Mouse (Mus musculus) forebrain, embryonic 14.5 days (tissue): ENCODE measurements around the gene Zkscan17. TPM values are rescaled to one million over a fixed set of nuclear protein-coding genes. Genes with fewer than 3 reads are reported as not detected.

Experiments used
- ATAC-seq: fragments of 200-750 bp; cut with Nextera tagmentation; 2 replicates; pipeline ENCODE4 v1.8.0; 2017; ENCODE audit warnings: mild to moderate bottlenecking, moderate library complexity
- DNase-seq: peaks from one replicate; pipeline ENCODE4 v3.0.0-alpha.2; 2015; ENCODE audit warnings: low spot score
- H3K27ac ChIP-seq: fragments of 300-500 bp; sonication (generic); 2 replicates; pipeline ENCODE4 v1.5.1; 2014; ENCODE audit warnings: low read depth, mild to moderate bottlenecking, control low read depth, low read length, moderate library complexity
- H3K27me3 ChIP-seq: fragments of 300-500 bp; sonication (generic); replicated peaks from 2 replicates; pipeline ENCODE4 v1.6.1; 2014; ENCODE audit warnings: low read length, control low read depth, mixed read lengths; ENCODE audit not compliant: control insufficient read depth, insufficient read depth
- H3K36me3 ChIP-seq: fragments of 300-500 bp; sonication (generic); 2 replicates; pipeline ENCODE4 v1.6.1; 2014; ENCODE audit warnings: low read length, control low read depth; ENCODE audit not compliant: control insufficient read depth, insufficient read depth
- H3K4me1 ChIP-seq: fragments of 300-500 bp; sonication (generic); 2 replicates; pipeline ENCODE4 v1.6.1; 2014; ENCODE audit warnings: antibody characterized with exemption, low read length, control low read depth; ENCODE audit not compliant: control insufficient read depth, insufficient read depth
- H3K4me2 ChIP-seq: fragments of 300-500 bp; sonication (generic); 2 replicates; pipeline ENCODE4 v1.6.1; 2014; ENCODE audit warnings: mild to moderate bottlenecking, control low read depth, low read length
- H3K4me3 ChIP-seq: fragments of 300-500 bp; sonication (generic); 2 replicates; pipeline ENCODE4 v1.5.1; 2014; ENCODE audit warnings: low read depth, low read length, control low read depth
- H3K9ac ChIP-seq: fragments of 300-500 bp; sonication (generic); 2 replicates; pipeline ENCODE4 v1.6.1; 2014; ENCODE audit warnings: mild to moderate bottlenecking, low read length, control low read depth, moderate library complexity
- H3K9me3 ChIP-seq: fragments of 300-500 bp; sonication (generic); replicated peaks from 2 replicates; pipeline ENCODE4 v1.6.1; 2016; ENCODE audit warnings: low read length, control low read depth, mixed read lengths; ENCODE audit not compliant: control insufficient read depth
- WGBS: fragments of 180-500 bp; shearing (Covaris S2); extraction: QIAGEN DNeasy Blood & Tissue Kit; methylation state at CpG from one replicate; pipeline ENCODE4 v1.1.7; 2014; 5-methylcytosine and 5-hydroxymethylcytosine counted together
- polyA plus RNA-seq: library from polyadenylated mRNA; unstranded; fragments of >200 nt; fragmentation: Nextera tagmentation; extraction: Ambion mirVana; gene quantifications from 2 replicates; pipeline ENCODE4 v1.2.1, GENCODE M21; 2014

Gene Zkscan17
- polyA plus RNA-seq, 1 experiment from 2014 or later = 11.4 TPM

GRCm38 (mm10) chr11:59456891-59457290, 69.7 kb downstream of the Zkscan17 start:
- WGBS = 87% methylated on average over 2 of the region's 2 CpGs
- H3K36me3 ChIP-seq = peaks cover 62% of the 10 kb centered on the region

GRCm38 (mm10) chr11:59456346-59456745, 70.2 kb downstream of the Zkscan17 start:
- 93% methylated on average over 2 of the region's 2 CpGs for WGBS
- no peaks in the 10 kb centered on the region for H3K27me3 ChIP-seq
- H3K4me1 ChIP-seq = no peaks in the 10 kb centered on the region
- no peak for ATAC-seq
- no peaks in the 10 kb centered on the region for H3K9me3 ChIP-seq
- no peak overlapping the region for H3K4me3 ChIP-seq
- H3K36me3 ChIP-seq = peaks cover 61% of the 10 kb centered on the region
- no peak overlapping the region for H3K27ac ChIP-seq
- DNase-seq = no peak
- no peak overlapping the region for H3K4me2 ChIP-seq
- no peak overlapping the region for H3K9ac ChIP-seq

More at GRCm38 (mm10) chr11:59456891-59457290, 69.7 kb downstream of the Zkscan17 start:
- Histone ChIP-seq H3K4me1 (no peaks in the 10 kb centered on the region), H3K4me3 (no peak overlapping the region), H3K27me3 (no peaks in the 10 kb centered on the region), H3K9me3 (no peaks in the 10 kb centered on the region), H3K4me2 (no peak overlapping the region), H3K9ac (no peak overlapping the region), H3K27ac (no peak overlapping the region)
- ATAC-seq (no peak), DNase-seq (no peak)

GRCm38 (mm10) chr11:59451086-59451485, 75.5 kb downstream of the Zkscan17 start, which contains the start of gene Snap47:
Snap47 (minus strand) TSS chr11:59451186.
- DNase-seq (no peak), ATAC-seq (no peak)
- no peaks in the 10 kb centered on the region for H3K27me3 ChIP-seq
- WGBS = 88% methylated on average over 4 of the region's 4 CpGs
- H3K9me3 ChIP-seq = no peaks in the 10 kb centered on the region
- peak within 1 kb of the TSS; percentile 93 for H3K4me2 ChIP-seq
- H3K4me1 ChIP-seq = peaks cover 15% of the 10 kb centered on the region
- H3K9ac ChIP-seq = peak within 1 kb of the TSS; percentile 80
- peak within 1 kb of the TSS; percentile 82 for H3K4me3 ChIP-seq
- peak within 1 kb of the TSS; percentile 75 for H3K27ac ChIP-seq
- peaks cover 32% of the 10 kb centered on the region for H3K36me3 ChIP-seq

GRCm38 (mm10) chr11:59450230-59450771, 76.2 kb downstream of the Zkscan17 start:
- H3K36me3 ChIP-seq = peaks cover 24% of the 10 kb centered on the region
- H3K4me2 ChIP-seq = peak overlapping the region; percentile 93
- no peaks in the 10 kb centered on the region for H3K9me3 ChIP-seq
- WGBS = under 1% methylated on average over 38 of the region's 38 CpGs
- peak; percentile 6 for DNase-seq
- no peaks in the 10 kb centered on the region for H3K27me3 ChIP-seq
- peak overlapping the region; percentile 80 for H3K9ac ChIP-seq
- H3K4me3 ChIP-seq = peak overlapping the region; percentile 82
- H3K4me1 ChIP-seq = peaks cover 15% of the 10 kb centered on the region
- ATAC-seq = peak; percentile 65
- H3K27ac ChIP-seq = peak overlapping the region; percentile 75

- peaks cover 15% of the 10 kb centered on the region for H3K4me1 ChIP-seq
- peak within 1 kb of the TSS; percentile 80 for H3K9ac ChIP-seq
- ATAC-seq (peak; percentile 97), DNase-seq (peak; percentile 93)
- H3K27me3 ChIP-seq = no peaks in the 10 kb centered on the region
- peak within 1 kb of the TSS; percentile 75 for H3K27ac ChIP-seq
- no peaks in the 10 kb centered on the region for H3K9me3 ChIP-seq
- peak within 1 kb of the TSS; percentile 82 for H3K4me3 ChIP-seq
- H3K4me2 ChIP-seq = peak within 1 kb of the TSS; percentile 93
- 0% methylated on average over 31 of the region's 40 CpGs for WGBS
- peaks cover 20% of the 10 kb centered on the region for H3K36me3 ChIP-seq
Observed at GRCm38 (mm10) chr11:59449741-59450229, 76.8 kb downstream of the Zkscan17 start, which contains the start of gene Jmjd4. Jmjd4 (plus strand) TSS chr11:59450045.

- no peak overlapping the region for H3K4me2 ChIP-seq
- peaks cover 5% of the 10 kb centered on the region for H3K36me3 ChIP-seq
- no peak overlapping the region for H3K27ac ChIP-seq
- no peak for ATAC-seq
- H3K4me1 ChIP-seq = no peaks in the 10 kb centered on the region
- H3K27me3 ChIP-seq = no peaks in the 10 kb centered on the region
- H3K4me3 ChIP-seq = no peak overlapping the region
- no peaks in the 10 kb centered on the region for H3K9me3 ChIP-seq
- H3K9ac ChIP-seq = no peak overlapping the region
- no peak for DNase-seq
Observed at GRCm38 (mm10) chr11:59443102-59443501, 83.4 kb downstream of the Zkscan17 start.

GRCm38 (mm10) chr11:59437954-59438353, 88.6 kb downstream of the Zkscan17 start:
- DNase-seq = no peak

More at GRCm38 (mm10) chr11:59437954-59438353, 88.6 kb downstream of the Zkscan17 start:
- no peak overlapping the region for H3K4me3 ChIP-seq
- H3K27ac ChIP-seq = no peak overlapping the region
- no peaks in the 10 kb centered on the region for H3K9me3 ChIP-seq
- H3K36me3 ChIP-seq = peaks cover 36% of the 10 kb centered on the region
- ATAC-seq = no peak
- H3K9ac ChIP-seq = no peak overlapping the region
- no peaks in the 10 kb centered on the region for H3K4me1 ChIP-seq
- H3K4me2 ChIP-seq = no peak overlapping the region
- no peaks in the 10 kb centered on the region for H3K27me3 ChIP-seq
- 97% methylated on average over 12 of the region's 12 CpGs for WGBS

Other genes starting within 250 kb of the Zkscan17 start
- gene Wnt3a, start 236.0 kb downstream of the Zkscan17 start, polyA plus RNA-seq = 0.61 and 1.1 TPM in 2 replicates
- gene Wnt9a, start 219.8 kb downstream of the Zkscan17 start, polyA plus RNA-seq = 1.4 and 1.6 TPM in 2 replicates
- gene Prss38, start 151.1 kb downstream of the Zkscan17 start, polyA plus RNA-seq = not detected in 2 replicates
- gene Jmjd4, start 76.7 kb downstream of the Zkscan17 start, polyA plus RNA-seq = 12.0 and 12.4 TPM in 2 replicates
- gene Snap47, start 75.6 kb downstream of the Zkscan17 start, polyA plus RNA-seq = 428 and 481 TPM in 2 replicates
- 17.5 and 19.8 TPM in 2 replicates for gene Zfp867, start 54.3 kb downstream of the Zkscan17 start, polyA plus RNA-seq
- 0.06 and 0.12 TPM in 2 replicates for gene Nlrp3, start 14.8 kb upstream of the Zkscan17 start, polyA plus RNA-seq
- not detected in 2 replicates for gene Olfr222, start 49.5 kb upstream of the Zkscan17 start, polyA plus RNA-seq
- gene Olfr223, start 66.5 kb upstream of the Zkscan17 start, polyA plus RNA-seq = not detected in 2 replicates
- gene Mprip, start 134.6 kb upstream of the Zkscan17 start, polyA plus RNA-seq = 55.6 and 63.4 TPM in 2 replicates